Mouse (Mus musculus) liver, postnatal 0 days (tissue): Measurements from ENCODE around the gene Dnah2. TPM values are rescaled to one million over a fixed set of nuclear protein-coding genes. Genes with fewer than 3 reads are reported as not detected.

Experiments
- ATAC-seq: fragments of 200-750 bp; cut with Nextera tagmentation; 2 replicates; pipeline ENCODE4 v1.8.0; 2017; ENCODE audit warnings: mild to moderate bottlenecking, moderate library complexity
- DNase-seq: peaks from one replicate; pipeline ENCODE4 v3.0.0-alpha.2; 2016
- H3K27ac ChIP-seq: fragments of 300-500 bp; sonication (generic); 2 replicates; pipeline ENCODE4 v1.5.1; 2014; ENCODE audit warnings: antibody characterized with exemption, moderate library complexity, mild to moderate bottlenecking, low read depth
- H3K27me3 ChIP-seq: fragments of 300-500 bp; sonication (generic); 2 replicates; pipeline ENCODE4 v1.6.1; 2014; ENCODE audit warnings: low read length, control low read depth, mixed read lengths; ENCODE audit not compliant: insufficient read depth
- H3K36me3 ChIP-seq: fragments of 300-500 bp; sonication (generic); replicated peaks from 2 replicates; pipeline ENCODE4 v1.6.1; 2014; ENCODE audit warnings: mild to moderate bottlenecking, control low read depth, low read length, moderate library complexity, mixed read lengths; ENCODE audit not compliant: insufficient read depth
- H3K4me1 ChIP-seq: fragments of 300-500 bp; sonication (generic); 2 replicates; pipeline ENCODE4 v1.6.1; 2014; ENCODE audit warnings: antibody characterized with exemption, mild to moderate bottlenecking, control low read depth; ENCODE audit not compliant: insufficient read depth
- H3K4me2 ChIP-seq: fragments of 300-500 bp; sonication (generic); 2 replicates; pipeline ENCODE4 v1.6.1; 2014; ENCODE audit warnings: low read depth, mild to moderate bottlenecking, low read length, moderate library complexity, mixed read lengths
- H3K4me3 ChIP-seq: fragments of 300-500 bp; sonication (generic); 2 replicates; pipeline ENCODE4 v1.5.1; 2014; ENCODE audit warnings: low read depth, low read length
- H3K9ac ChIP-seq: fragments of 300-500 bp; sonication (generic); replicated peaks from 2 replicates; pipeline ENCODE4 v1.6.1; 2014; ENCODE audit warnings: mild to moderate bottlenecking, moderate library complexity
- H3K9me3 ChIP-seq: fragments of 300-500 bp; sonication (generic); 2 replicates; pipeline ENCODE4 v1.6.1; 2016; ENCODE audit warnings: mild to moderate bottlenecking, control low read depth, low read length, mixed read lengths
- CTCF ChIP-seq: sonication (generic); IDR thresholded peaks from 2 replicates; pipeline ENCODE4 v1.5.1; 2016; ENCODE audit warnings: antibody characterized with exemption, low read depth
- EP300 ChIP-seq: IDR thresholded peaks from 2 replicates; pipeline ENCODE4 v1.6.1; 2016; ENCODE audit warnings: antibody characterized with exemption, low read depth, mild to moderate bottlenecking
- WGBS: fragments of 180-500 bp; shearing (Covaris S2); extraction: QIAGEN DNeasy Blood & Tissue Kit; methylation state at CpG from one replicate; pipeline ENCODE4 v1.1.7; 2014; ENCODE audit not compliant: insufficient replicate concordance; 5-methylcytosine and 5-hydroxymethylcytosine counted together
- polyA plus RNA-seq: library from polyadenylated mRNA; unstranded; fragments of >200 nt; fragmentation: Nextera tagmentation; extraction: Ambion mirVana; gene quantifications from 2 replicates; pipeline ENCODE4 v1.2.1, GENCODE M21; 2015

The Dnah2 gene
- polyA plus RNA-seq, 1 experiment from 2014 or later: 0.04 TPM

DNA sequence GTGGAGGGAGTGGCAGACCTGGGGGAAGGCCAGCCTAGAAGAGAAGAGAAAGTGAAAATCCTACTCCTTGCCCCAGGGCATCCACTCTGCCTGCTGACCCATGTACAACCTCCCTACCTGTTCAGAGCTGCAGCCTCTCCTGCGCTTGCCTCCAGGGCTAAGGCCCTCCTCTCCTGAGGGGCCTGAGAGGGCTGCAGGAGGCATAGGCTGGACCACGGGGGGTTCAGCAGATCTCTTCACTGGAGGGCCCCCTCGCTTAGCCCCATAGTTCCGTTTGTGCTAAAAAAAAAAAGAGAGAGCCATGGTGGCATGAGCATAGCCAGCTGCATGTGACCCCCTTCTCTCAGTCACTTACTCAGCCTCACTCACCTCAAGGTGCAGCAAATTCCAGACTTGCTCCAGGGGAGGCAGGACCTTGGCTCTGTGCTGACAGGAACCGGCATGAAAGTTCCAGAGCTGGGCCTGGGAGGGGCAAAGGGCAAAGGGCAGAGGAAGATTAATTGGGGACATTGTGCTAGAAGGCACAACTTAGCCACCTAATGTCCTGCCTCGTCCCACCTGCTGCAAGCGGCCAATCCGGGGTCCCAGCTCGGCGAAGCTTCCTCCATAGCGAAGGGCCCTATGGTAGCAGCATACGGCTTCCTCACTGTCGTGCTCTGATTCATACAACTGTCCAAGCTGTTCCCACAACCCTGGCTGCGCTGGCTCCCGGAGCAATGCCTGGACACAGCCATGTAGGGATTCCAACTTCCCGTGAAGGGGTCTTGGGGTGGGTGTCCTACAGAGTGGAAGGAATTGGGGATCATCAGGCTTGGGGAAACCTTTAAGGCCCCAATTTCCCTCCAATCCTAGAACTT is 141.8 kb downstream of the Dnah2 start:
- peaks cover 11% of the 10 kb centered on the region for H3K4me1 ChIP-seq
- no peak overlapping the region for H3K9ac ChIP-seq
- no peak overlapping the region for H3K4me2 ChIP-seq
- DNase-seq (no peak), ATAC-seq (no peak)
- WGBS: 80% methylated on average over 16 of the region's 16 CpGs
- no peaks in the 10 kb centered on the region for H3K27me3 ChIP-seq
- H3K9me3 ChIP-seq: no peaks in the 10 kb centered on the region
- TF ChIP-seq CTCF: no peak
- no peak for TF ChIP-seq EP300
- no peak overlapping the region for H3K4me3 ChIP-seq
- no peak overlapping the region for H3K27ac ChIP-seq
- peaks cover 45% of the 10 kb centered on the region for H3K36me3 ChIP-seq

GRCm38 (mm10) chr11:69406282-69406681 is 142.6 kb downstream of the Dnah2 start:
- no peaks in the 10 kb centered on the region for H3K9me3 ChIP-seq
- no peak overlapping the region for H3K4me2 ChIP-seq
- H3K27ac ChIP-seq: no peak overlapping the region
- H3K9ac ChIP-seq: no peak overlapping the region
- no peak overlapping the region for H3K4me3 ChIP-seq
- H3K4me1 ChIP-seq: peaks cover 7% of the 10 kb centered on the region
- H3K36me3 ChIP-seq: peaks cover 52% of the 10 kb centered on the region
- 84% methylated on average over 19 of the region's 19 CpGs for whole genome bisulfite sequencing
- TF ChIP-seq CTCF (no peak), EP300 (no peak)
- no peak for ATAC-seq
- DNase-seq: peak; percentile 13
- H3K27me3 ChIP-seq: no peaks in the 10 kb centered on the region

- no peaks in the 10 kb centered on the region for H3K27me3 ChIP-seq
- DNase-seq (no peak), ATAC-seq (no peak)
- peaks cover 57% of the 10 kb centered on the region for H3K36me3 ChIP-seq
- H3K9me3 ChIP-seq: no peaks in the 10 kb centered on the region
- no peak overlapping the region for H3K4me2 ChIP-seq
- H3K27ac ChIP-seq: no peak overlapping the region
- no peak overlapping the region for H3K9ac ChIP-seq
- TF ChIP-seq EP300 (no peak), CTCF (no peak)
- 87% methylated on average over 24 of the region's 24 CpGs for WGBS
- no peak overlapping the region for H3K4me3 ChIP-seq
- peaks cover 7% of the 10 kb centered on the region for H3K4me1 ChIP-seq
Measured at GRCm38 (mm10) chr11:69405397-69406200, 143.3 kb downstream of the Dnah2 start.

DNA sequence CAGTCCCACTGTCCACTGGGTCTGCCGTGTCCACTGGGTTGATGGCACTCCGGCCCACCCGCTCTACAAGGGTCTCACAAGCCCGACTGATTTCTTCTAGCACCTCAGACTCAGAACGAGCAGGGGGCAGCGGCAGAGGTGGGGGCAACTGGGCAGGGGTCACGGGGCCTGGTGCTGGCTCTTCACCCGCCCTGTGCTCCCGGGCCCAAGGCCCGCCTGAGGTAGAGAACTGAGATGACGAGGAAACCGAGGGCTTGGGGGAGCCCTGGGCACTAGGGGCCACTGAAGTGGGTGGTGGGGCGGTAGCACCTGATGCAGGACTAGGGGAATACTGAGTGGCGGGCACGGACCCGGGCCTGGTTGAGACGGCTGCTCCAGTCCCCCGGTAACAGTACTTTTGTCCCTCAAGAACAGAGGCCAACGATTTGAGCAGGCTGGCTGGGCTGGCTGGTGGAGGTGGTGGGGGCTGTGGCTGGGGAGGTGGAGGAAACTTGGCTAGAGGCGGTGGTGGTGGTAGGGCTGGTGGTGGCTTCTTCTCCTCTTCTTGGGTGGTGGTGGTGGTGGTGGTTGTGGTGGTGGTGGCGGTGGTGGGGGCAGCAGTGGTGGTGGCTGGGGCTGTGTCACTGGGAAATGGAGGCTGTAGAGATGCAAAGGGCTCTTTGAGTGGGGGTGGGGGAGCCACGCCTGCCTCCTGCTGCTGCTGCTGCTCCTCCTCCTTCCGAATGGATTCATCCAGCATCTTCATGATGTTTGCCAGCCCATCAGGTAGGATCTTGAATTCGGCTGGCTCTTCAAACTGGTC is 144.1 kb downstream of the Dnah2 start:
- no peaks in the 10 kb centered on the region for H3K9me3 ChIP-seq

GRCm38 (mm10) chr11:69403691-69404594 is 145.0 kb downstream of the Dnah2 start:
- TF ChIP-seq EP300 (no peak), CTCF (no peak)
- no peak overlapping the region for H3K4me3 ChIP-seq
- peaks cover 7% of the 10 kb centered on the region for H3K4me1 ChIP-seq
- H3K27me3 ChIP-seq: no peaks in the 10 kb centered on the region
- WGBS: 89% methylated on average over 38 of the region's 38 CpGs
- H3K9me3 ChIP-seq: no peaks in the 10 kb centered on the region
- ATAC-seq (no peak), DNase-seq (no peak)
- no peak overlapping the region for H3K27ac ChIP-seq
- H3K36me3 ChIP-seq: peaks cover 68% of the 10 kb centered on the region
- H3K9ac ChIP-seq: no peak overlapping the region
- H3K4me2 ChIP-seq: no peak overlapping the region

More for the DNA sequence above, 144.1 kb downstream of the Dnah2 start:
- Histone ChIP-seq H3K9ac (no peak overlapping the region), H3K4me1 (peaks cover 7% of the 10 kb centered on the region), H3K27ac (no peak overlapping the region), H3K27me3 (no peaks in the 10 kb centered on the region), H3K4me2 (no peak overlapping the region), H3K36me3 (peaks cover 65% of the 10 kb centered on the region), H3K4me3 (no peak overlapping the region)
- DNase-seq: no peak
- 91% methylated on average over 23 of the region's 24 CpGs for WGBS
- ATAC-seq: no peak
- TF ChIP-seq EP300 (no peak), CTCF (no peak)
